Mouse (Mus musculus) myocyte (in vitro differentiated cells): ENCODE data around the gene Tmem206.

ENCODE experiments used
- CEBPB ChIP-seq: IDR thresholded peaks from 2 replicates; pipeline ENCODE4 v1.6.1; 2011; ENCODE audit warnings: mild to moderate bottlenecking, moderate library complexity; ENCODE audit not compliant: poor library complexity, insufficient read depth, severe bottlenecking
- E2F4 ChIP-seq: IDR thresholded peaks from one replicate; pipeline ENCODE4 v1.6.1; 2011; ENCODE audit warnings: mild to moderate bottlenecking, control low read depth, moderate library complexity; ENCODE audit not compliant: insufficient read depth
- MAX ChIP-seq: IDR thresholded peaks from one replicate; pipeline ENCODE4 v1.6.1; 2011; ENCODE audit warnings: low read depth, mild to moderate bottlenecking, control low read depth
- MYOD1 ChIP-seq, 3 experiments: IDR thresholded peaks; one replicate each; pipeline ENCODE4 v1.6.1; 2011; ENCODE audit warnings: control low read depth in 2 of 3, low read depth in 2 of 3, mild to moderate bottlenecking in 2 of 3, moderate library complexity in 1 of 3; ENCODE audit not compliant: insufficient read length in 2 of 3, control insufficient read depth in 1 of 3
- MYOG ChIP-seq, 3 experiments: IDR thresholded peaks; one replicate each; pipeline ENCODE4 v1.6.1; 2011; ENCODE audit warnings: control low read depth in 2 of 3, low read depth in 2 of 3, mild to moderate bottlenecking in 2 of 3; ENCODE audit not compliant: insufficient read length in 2 of 3, control insufficient read depth in 1 of 3, insufficient read depth in 1 of 3
- POLR2A ChIP-seq: IDR thresholded peaks from one replicate; pipeline ENCODE4 v1.6.1; 2011; ENCODE audit warnings: low read depth, mild to moderate bottlenecking, control low read depth, moderate library complexity; ENCODE audit not compliant: insufficient read length
- POLR2AphosphoS2 ChIP-seq: IDR thresholded peaks from one replicate; pipeline ENCODE4 v1.6.1; 2011; ENCODE audit warnings: low read depth, control low read depth; ENCODE audit not compliant: insufficient read length
- REST ChIP-seq: IDR thresholded peaks from one replicate; pipeline ENCODE4 v1.6.1; 2011; ENCODE audit warnings: mild to moderate bottlenecking, control low read depth, moderate library complexity; ENCODE audit not compliant: insufficient read depth, insufficient read length
- USF1 ChIP-seq: IDR thresholded peaks from one replicate; pipeline ENCODE4 v1.6.1; 2011; ENCODE audit warnings: low read depth, mild to moderate bottlenecking, control low read depth, moderate library complexity

DNA sequence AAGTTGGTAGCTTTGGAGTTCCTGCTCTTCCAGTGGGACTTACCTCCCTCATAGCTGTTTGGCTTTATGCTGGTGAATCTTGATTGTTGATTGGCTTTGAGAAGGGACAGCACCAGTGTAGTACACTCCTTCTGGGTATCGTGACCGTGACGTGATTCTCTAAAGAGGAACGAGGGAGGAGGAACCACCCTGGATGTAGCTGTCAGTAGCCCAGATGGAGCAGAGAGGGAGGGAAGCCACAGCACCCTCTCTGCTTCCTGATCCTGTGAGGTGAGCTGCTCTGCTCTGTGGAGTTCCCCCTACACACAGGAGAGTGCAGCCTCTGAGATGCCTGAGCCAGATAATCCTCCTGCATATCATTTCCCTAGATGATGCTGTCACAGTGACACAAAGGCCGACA, 8.8 kb downstream of the Tmem206 start:
- TF ChIP-seq MYOD1 (IDR thresholded peaks at IDR 0.05; ENCODE audit: control insufficient read depth in 1 of 3, insufficient read length in 2 of 3, low read depth in 2 of 3), result no peak
- TF ChIP-seq POLR2A, result no peak
- TF ChIP-seq CEBPB, result no peak
- no peak for TF ChIP-seq MYOG (IDR thresholded peaks at IDR 0.05; ENCODE audit: control insufficient read depth in 1 of 3, insufficient read depth in 1 of 3, insufficient read length in 2 of 3, low read depth in 2 of 3)
- no peak for TF ChIP-seq POLR2AphosphoS2
- TF ChIP-seq USF1, result no peak
- TF ChIP-seq E2F4, result no peak
- no peak for TF ChIP-seq MAX
- no peak for TF ChIP-seq REST
